Mouse (Mus musculus) embryonic facial prominence, embryonic 14.5 days (tissue): ENCODE results near the gene Serpinb5. TPM values are rescaled to one million over a fixed set of nuclear protein-coding genes. Genes with fewer than 3 reads are reported as not detected.

Experiments used
- ATAC-seq: fragments of 200-750 bp; cut with Nextera tagmentation; 2 replicates; pipeline ENCODE4 v1.8.0; 2017; ENCODE audit warnings: low read depth, moderate number of reproducible peaks, moderate TSS enrichment
- DNase-seq: peaks from one replicate; pipeline ENCODE4 v3.0.0-alpha.2; 2015; ENCODE audit warnings: low spot score
- H3K27ac ChIP-seq: fragments of 300-500 bp; sonication (generic); replicated peaks from 2 replicates; pipeline ENCODE4 v1.5.1; 2014; ENCODE audit warnings: low read depth, mild to moderate bottlenecking, low read length, moderate library complexity
- H3K27me3 ChIP-seq: fragments of 300-500 bp; sonication (generic); replicated peaks from 2 replicates; pipeline ENCODE4 v1.6.1; 2014; ENCODE audit warnings: low read length; ENCODE audit not compliant: control insufficient read depth, insufficient read depth
- H3K36me3 ChIP-seq: fragments of 300-500 bp; sonication (generic); 2 replicates; pipeline ENCODE4 v1.6.1; 2014; ENCODE audit warnings: low read length, mixed read lengths; ENCODE audit not compliant: control insufficient read depth, insufficient read depth
- H3K4me1 ChIP-seq: fragments of 300-500 bp; sonication (generic); 2 replicates; pipeline ENCODE4 v1.6.1; 2014; ENCODE audit warnings: antibody characterized with exemption, low read length; ENCODE audit not compliant: control insufficient read depth, insufficient read depth
- H3K4me2 ChIP-seq: fragments of 300-500 bp; sonication (generic); 2 replicates; pipeline ENCODE4 v1.6.1; 2014; ENCODE audit warnings: low read depth, mild to moderate bottlenecking, low read length, moderate library complexity, mixed read lengths
- H3K4me3 ChIP-seq: fragments of 300-500 bp; sonication (generic); 2 replicates; pipeline ENCODE4 v1.5.1; 2014; ENCODE audit warnings: low read depth, mild to moderate bottlenecking, low read length
- H3K9ac ChIP-seq: fragments of 300-500 bp; sonication (generic); 2 replicates; pipeline ENCODE4 v1.6.1; 2014; ENCODE audit warnings: low read depth, mild to moderate bottlenecking, low read length, moderate library complexity, mixed read lengths
- H3K9me3 ChIP-seq: fragments of 300-500 bp; sonication (generic); 2 replicates; pipeline ENCODE4 v1.6.1; 2016; ENCODE audit warnings: low read length; ENCODE audit not compliant: control insufficient read depth
- WGBS: fragments of 180-500 bp; shearing (Covaris S2); extraction: QIAGEN DNeasy Blood & Tissue Kit; methylation state at CpG from one replicate; pipeline ENCODE4 v1.1.7; 2014; 5-methylcytosine and 5-hydroxymethylcytosine counted together
- polyA plus RNA-seq: library from polyadenylated mRNA; unstranded; fragments of >200 nt; fragmentation: Nextera tagmentation; extraction: Ambion mirVana; gene quantifications from 2 replicates; pipeline ENCODE4 v1.2.1, GENCODE M21; 2014

The Serpinb5 gene
- polyA plus RNA-seq, 1 experiment from 2014 or later, result 33.9 TPM

DNA sequence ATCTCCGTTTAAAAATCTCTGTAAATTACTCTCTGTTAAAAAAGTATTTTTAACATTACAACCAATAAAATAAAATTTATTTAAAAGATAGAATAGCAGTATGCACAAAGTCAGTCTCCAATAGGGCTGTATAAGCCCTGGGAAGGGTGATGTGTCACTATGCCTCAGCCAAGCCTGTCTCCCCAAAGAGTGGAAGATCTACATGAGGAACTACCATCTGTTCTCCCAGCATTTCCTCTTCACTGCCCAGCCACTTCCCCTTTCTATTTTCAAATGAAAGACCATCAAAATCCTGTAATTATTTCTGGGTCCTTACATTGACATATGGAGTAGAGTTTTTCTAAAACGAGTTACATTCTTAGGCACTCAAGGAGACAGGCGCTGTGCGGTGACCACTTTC, 71.0 kb downstream of the Serpinb5 start:
- Histone ChIP-seq H3K9ac (no peak overlapping the region), H3K4me2 (no peak overlapping the region), H3K4me3 (no peak overlapping the region), H3K36me3 (no peaks in the 10 kb centered on the region), H3K27ac (no peak overlapping the region), H3K4me1 (no peaks in the 10 kb centered on the region), H3K27me3 (no peaks in the 10 kb centered on the region), H3K9me3 (no peaks in the 10 kb centered on the region)
- DNase-seq (no peak), ATAC-seq (no peak)
- 78% methylated on average over 4 of the region's 4 CpGs for WGBS

Other genes with a start within 250 kb of the Serpinb5 start
- gene Bcl2, start 146.9 kb upstream of the Serpinb5 start, polyA plus RNA-seq, result 11.1 and 11.8 TPM in 2 replicates
- gene Kdsr, start 101.4 kb upstream of the Serpinb5 start, polyA plus RNA-seq, result 13.4 and 15.6 TPM in 2 replicates
- 54.9 and 64.5 TPM in 2 replicates for gene Vps4b, start 64.4 kb upstream of the Serpinb5 start, polyA plus RNA-seq
- 6.7 and 10.3 TPM in 2 replicates for gene Serpinb12, start 73.3 kb downstream of the Serpinb5 start, polyA plus RNA-seq
- gene Serpinb13, start 119.8 kb downstream of the Serpinb5 start, polyA plus RNA-seq, result not detected in 2 replicates
- gene Serpinb3a, start 191.1 kb downstream of the Serpinb5 start, polyA plus RNA-seq, result 11.2 and 13.9 TPM in 2 replicates
- not detected in 2 replicates for gene Serpinb3d, start 222.3 kb downstream of the Serpinb5 start, polyA plus RNA-seq